Mouse (Mus musculus) kidney, postnatal 0 days (tissue): Measurements from ENCODE around the gene Olfr588-ps1. TPM values are rescaled to one million over a fixed set of nuclear protein-coding genes. Genes with fewer than 3 reads are reported as not detected.

Source experiments
- polyA plus RNA-seq: library from polyadenylated mRNA; unstranded; fragments of >200 nt; fragmentation: Nextera tagmentation; extraction: Ambion mirVana; gene quantifications from 2 replicates; pipeline ENCODE4 v1.2.1, GENCODE M21; 2015

The Olfr588-ps1 gene
- polyA plus RNA-seq, 1 experiment from 2014 or later: not detected

Other genes with a start within 250 kb of the Olfr588-ps1 start
- gene Olfr569, start 250.0 kb upstream of the Olfr588-ps1 start, polyA plus RNA-seq: not detected in 2 replicates
- gene Olfr570, start 246.3 kb upstream of the Olfr588-ps1 start, polyA plus RNA-seq: not detected in 2 replicates
- gene Olfr571, start 223.3 kb upstream of the Olfr588-ps1 start, polyA plus RNA-seq: not detected in 2 replicates
- gene Olfr572, start 216.5 kb upstream of the Olfr588-ps1 start, polyA plus RNA-seq: not detected in 2 replicates
- gene Olfr573-ps1, start 198.3 kb upstream of the Olfr588-ps1 start, polyA plus RNA-seq: not detected in 2 replicates
- gene Olfr574, start 192.4 kb upstream of the Olfr588-ps1 start, polyA plus RNA-seq: not detected in 2 replicates
- gene Olfr575, start 182.1 kb upstream of the Olfr588-ps1 start, polyA plus RNA-seq: not detected in 2 replicates
- not detected in 2 replicates for gene Olfr576, start 178.2 kb upstream of the Olfr588-ps1 start, polyA plus RNA-seq
- not detected in 2 replicates for gene Olfr577, start 164.9 kb upstream of the Olfr588-ps1 start, polyA plus RNA-seq
- not detected in 2 replicates for gene Olfr578, start 151.6 kb upstream of the Olfr588-ps1 start, polyA plus RNA-seq
- gene Olfr582, start 102.9 kb upstream of the Olfr588-ps1 start, polyA plus RNA-seq: not detected in 2 replicates
- not detected in 2 replicates for gene Olfr583, start 89.6 kb upstream of the Olfr588-ps1 start, polyA plus RNA-seq
- gene Olfr584, start 59.0 kb upstream of the Olfr588-ps1 start, polyA plus RNA-seq: not detected in 2 replicates
- gene Olfr585, start 43.2 kb upstream of the Olfr588-ps1 start, polyA plus RNA-seq: not detected in 2 replicates
- not detected in 2 replicates for gene Olfr586, start 15.2 kb upstream of the Olfr588-ps1 start, polyA plus RNA-seq
- not detected in 2 replicates for gene Olfr589, start 15.5 kb downstream of the Olfr588-ps1 start, polyA plus RNA-seq
- not detected in 2 replicates for gene Olfr591, start 37.5 kb downstream of the Olfr588-ps1 start, polyA plus RNA-seq
- not detected in 2 replicates for gene Olfr592, start 43.9 kb downstream of the Olfr588-ps1 start, polyA plus RNA-seq
- not detected in 2 replicates for gene Olfr593, start 71.0 kb downstream of the Olfr588-ps1 start, polyA plus RNA-seq
- not detected in 2 replicates for gene Olfr594, start 76.1 kb downstream of the Olfr588-ps1 start, polyA plus RNA-seq
- gene Usp17ld, start 111.6 kb downstream of the Olfr588-ps1 start, polyA plus RNA-seq: not detected in 2 replicates
- not detected in 2 replicates for gene Olfr596, start 164.8 kb downstream of the Olfr588-ps1 start, polyA plus RNA-seq
- not detected in 2 replicates for gene Olfr597, start 175.4 kb downstream of the Olfr588-ps1 start, polyA plus RNA-seq
- not detected in 2 replicates for gene Olfr598, start 182.7 kb downstream of the Olfr588-ps1 start, polyA plus RNA-seq
- not detected in 2 replicates for gene Olfr599, start 195.0 kb downstream of the Olfr588-ps1 start, polyA plus RNA-seq
- gene Olfr600, start 208.8 kb downstream of the Olfr588-ps1 start, polyA plus RNA-seq: not detected in 2 replicates
- gene Olfr601, start 221.8 kb downstream of the Olfr588-ps1 start, polyA plus RNA-seq: not detected in 2 replicates
- gene Olfr603, start 245.3 kb downstream of the Olfr588-ps1 start, polyA plus RNA-seq: not detected in 2 replicates